Mouse (Mus musculus): ENCODE data around the gene Hs3st3a1. TPM values are rescaled to one million over a fixed set of nuclear protein-coding genes. Genes with fewer than 3 reads are reported as not detected.

Hs3st3a1 gene
- total RNA-seq (2021), result under 1 TPM; 0.44 to 0.55 TPM
- long read RNA-seq, experiment 1, partial matches to known transcripts, result 0 of 1 reads
- long read RNA-seq, experiment 1, other reads (novel, unspliced or antisense), result 0 of 1 reads
- long read RNA-seq, experiment 2, partial matches to known transcripts, result 0 of 2 reads
- long read RNA-seq, experiment 2, other reads (novel, unspliced or antisense), result 1 of 2 reads

DNA sequence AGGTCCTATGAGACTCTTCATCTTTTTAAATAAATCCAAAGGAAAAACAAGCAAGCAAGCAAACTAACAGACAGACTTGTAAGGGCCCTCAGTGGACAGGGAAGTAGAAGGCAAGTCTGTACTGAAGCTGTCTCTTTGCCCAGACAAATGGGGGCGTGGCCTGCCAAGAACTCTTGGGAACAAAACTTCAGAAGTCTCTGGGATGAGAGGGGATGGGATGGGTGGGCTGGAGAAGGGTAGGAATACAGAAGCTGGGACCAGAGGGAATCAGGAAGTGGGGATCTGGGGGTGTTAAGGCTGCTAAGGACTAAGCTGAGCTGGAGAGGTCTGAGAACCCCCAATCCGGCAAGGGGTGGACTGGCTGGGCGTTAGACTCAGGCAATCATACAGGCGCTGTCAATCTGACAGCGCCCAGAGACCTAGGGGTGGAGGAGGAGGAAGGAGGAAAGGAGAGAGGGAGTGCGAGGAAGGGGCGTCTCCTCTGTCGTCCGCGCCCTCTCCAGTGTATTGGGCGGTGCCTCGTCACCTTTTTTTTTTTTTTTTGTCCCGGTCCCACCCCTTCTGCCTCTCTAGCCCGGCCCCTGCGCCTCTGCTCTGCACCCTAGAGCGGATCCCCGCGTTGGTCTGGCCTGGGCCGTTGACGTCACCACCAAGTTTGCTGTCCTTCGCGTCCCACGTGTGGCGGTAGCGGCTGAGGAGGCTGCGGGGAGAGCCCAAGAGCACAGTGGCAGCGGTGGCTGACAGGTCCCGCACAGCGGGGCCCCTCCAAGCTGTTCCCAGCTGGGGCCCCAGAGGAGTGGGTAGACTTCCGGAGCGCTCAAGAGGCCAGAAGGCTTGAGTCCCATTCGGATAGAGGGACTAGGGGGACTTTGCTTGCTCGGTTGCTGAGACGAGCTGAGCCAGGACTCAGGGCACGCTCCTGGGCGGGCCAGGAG, at the start of gene Hs3st3a1:
Gene Hs3st3a1, plus strand, starts transcription at position 722 of the 935 bp plus-strand sequence.
- intact Hi-C loops (cut with DNase I), result loop anchor here (10.0 kb wide), 1 partner anchor 360 kb away; the partner anchor contains the start of gene Cox10
- peak in 1 of 2 experiments; percentile 19 for DNase-seq (ENCODE audit: low spot score in 2 of 2)

DNA sequence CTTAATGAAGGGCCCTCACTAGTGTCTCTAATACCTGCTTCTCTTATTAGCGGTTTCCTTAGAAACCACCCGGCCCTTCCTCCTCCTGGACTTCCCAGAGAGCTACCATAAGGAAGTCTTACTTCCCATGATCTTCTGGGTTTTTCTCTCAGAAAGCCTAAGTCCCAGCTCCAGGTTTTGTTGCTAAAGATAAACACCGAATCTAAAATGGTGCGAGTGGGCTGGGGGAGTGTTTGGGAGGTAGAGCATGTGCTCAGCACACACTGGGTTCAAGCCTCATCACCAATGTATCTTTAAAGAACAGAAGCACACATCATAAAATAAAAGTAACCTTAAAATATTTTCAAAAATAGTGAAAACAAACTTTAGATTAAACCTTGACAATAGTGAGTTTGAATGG, 48.8 kb upstream of the Hs3st3a1 start:
- intact Hi-C loops (cut with DNase I), result no loop called here

DNA sequence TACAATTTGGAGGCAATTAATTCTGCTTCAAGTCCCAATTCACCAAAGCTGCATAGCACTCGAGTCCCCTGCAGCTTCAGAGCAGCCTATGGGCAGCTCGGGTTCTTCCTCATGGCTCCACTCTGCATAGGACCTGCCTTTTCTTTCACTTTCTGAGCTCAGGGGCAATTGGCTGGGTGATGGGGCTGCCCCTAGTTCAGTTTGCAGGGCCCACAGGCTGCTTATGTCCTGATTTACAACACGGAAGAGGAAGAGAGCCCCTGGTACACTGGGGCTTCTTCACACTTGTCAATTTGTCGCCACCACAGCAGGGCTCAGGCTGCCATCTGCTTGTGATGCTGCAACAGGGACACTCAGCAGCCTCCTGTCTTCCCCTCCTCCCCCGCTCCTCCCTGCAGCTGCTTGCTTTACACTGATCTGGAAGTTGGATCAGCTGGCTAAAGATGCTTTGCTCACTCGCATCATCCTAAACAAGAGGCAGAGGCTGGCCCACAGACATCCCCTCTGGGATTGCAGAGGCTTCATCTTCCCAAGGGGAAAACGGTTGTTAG, 38.7 kb upstream of the Hs3st3a1 start:
- peak; percentile 74 to 90 for DNase-seq (ENCODE audit: low spot score in 2 of 2)
- intact Hi-C loops (cut with DNase I), result no loop called here

More for the DNA sequence above, 48.8 kb upstream of the Hs3st3a1 start:
- no peak for DNase-seq (ENCODE audit: low spot score in 2 of 2)

DNA sequence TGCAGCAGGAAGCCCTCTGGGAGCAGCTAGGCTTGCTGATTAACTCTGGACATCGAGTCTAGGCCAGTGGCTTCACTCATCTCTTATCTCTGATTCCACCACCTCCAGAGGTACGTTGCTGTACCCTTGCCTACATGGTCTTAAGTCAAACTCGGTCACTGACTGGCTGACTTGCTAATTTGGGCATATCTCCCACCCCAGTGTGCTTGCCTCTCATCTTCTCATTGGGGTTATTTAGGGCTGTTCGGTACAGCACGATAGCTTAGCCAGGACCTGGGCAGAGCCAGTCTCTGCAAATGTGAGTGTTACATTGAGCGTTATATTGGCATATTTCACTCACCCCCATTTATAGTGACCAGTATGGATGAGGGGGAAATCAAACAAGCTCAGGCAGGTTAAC, 38.2 kb upstream of the Hs3st3a1 start:
- intact Hi-C loops (cut with DNase I), result no loop called here
- no peak for DNase-seq (ENCODE audit: low spot score in 2 of 2)

DNA sequence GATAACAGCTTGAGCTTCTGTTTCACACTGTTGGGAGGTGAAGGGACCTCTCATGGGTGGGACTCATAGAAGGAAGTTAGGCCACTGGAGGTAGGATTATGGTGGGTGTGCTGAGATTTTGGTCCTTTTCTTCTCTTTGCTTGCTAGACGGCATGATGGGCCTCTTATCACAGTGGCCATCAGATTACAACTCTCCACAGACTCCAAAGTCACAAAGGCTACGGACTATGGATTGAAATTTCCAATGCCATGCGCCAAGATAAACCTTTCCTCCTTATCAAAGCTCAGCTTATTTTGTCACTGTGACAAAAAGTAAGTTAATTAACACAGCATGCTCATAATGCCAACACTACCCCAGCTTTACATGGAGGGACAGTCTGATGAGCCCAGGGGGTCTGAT, 37.5 kb upstream of the Hs3st3a1 start:
- intact Hi-C loops (cut with DNase I), result no loop called here
- DNase-seq (ENCODE audit: low spot score in 2 of 2), result no peak

DNA sequence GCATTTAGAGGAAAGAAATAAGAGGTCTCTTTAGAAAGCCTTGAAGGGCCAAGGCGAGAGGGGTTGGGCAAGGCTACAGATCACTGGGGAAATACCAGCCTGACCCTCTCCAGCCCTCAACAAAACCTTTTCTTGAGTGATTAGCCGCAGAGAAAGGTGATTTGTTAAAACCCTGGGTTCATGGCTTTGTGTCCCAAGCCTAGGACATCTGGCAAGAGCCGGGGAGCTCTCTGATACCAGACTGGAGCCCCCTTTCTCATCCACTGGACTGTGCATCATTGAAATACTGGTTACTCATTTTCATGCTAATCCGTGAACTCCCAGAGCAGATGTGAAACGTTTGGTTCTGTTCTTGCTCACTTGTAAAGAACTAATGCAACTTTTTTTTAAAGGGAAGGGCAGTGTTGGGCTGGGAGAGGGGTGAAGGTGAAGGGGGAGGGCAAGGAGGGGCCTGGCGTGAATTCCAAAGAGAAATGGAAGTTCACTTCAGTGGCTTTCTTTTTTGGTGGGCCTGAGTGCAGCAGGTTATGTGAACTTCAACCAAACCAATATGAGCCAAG, 34.5 kb upstream of the Hs3st3a1 start:
- no peak for DNase-seq (ENCODE audit: low spot score in 2 of 2)
- intact Hi-C loops (cut with DNase I), result no loop called here

DNA sequence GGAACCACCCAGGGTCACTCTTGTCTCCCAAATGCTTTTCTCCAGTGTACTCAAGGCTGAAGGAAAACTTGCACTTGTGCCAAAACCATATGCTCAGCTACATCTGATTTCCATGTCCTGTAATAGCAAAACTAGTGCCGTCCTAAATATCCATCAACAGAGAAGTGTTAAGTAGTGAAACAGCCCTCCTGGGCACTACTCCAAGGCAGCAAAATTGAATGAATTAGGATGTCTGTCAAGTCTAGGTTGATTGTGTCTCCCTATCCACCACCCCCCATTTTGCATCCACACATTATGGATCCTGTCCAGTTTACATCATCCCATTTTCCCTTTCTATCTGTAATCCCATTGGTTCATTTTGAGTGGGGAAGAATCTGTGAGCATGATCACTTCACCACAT, 16.2 kb upstream of the Hs3st3a1 start:
- no peak for DNase-seq (ENCODE audit: low spot score in 2 of 2)
- intact Hi-C loops (cut with DNase I), result no loop called here

DNA sequence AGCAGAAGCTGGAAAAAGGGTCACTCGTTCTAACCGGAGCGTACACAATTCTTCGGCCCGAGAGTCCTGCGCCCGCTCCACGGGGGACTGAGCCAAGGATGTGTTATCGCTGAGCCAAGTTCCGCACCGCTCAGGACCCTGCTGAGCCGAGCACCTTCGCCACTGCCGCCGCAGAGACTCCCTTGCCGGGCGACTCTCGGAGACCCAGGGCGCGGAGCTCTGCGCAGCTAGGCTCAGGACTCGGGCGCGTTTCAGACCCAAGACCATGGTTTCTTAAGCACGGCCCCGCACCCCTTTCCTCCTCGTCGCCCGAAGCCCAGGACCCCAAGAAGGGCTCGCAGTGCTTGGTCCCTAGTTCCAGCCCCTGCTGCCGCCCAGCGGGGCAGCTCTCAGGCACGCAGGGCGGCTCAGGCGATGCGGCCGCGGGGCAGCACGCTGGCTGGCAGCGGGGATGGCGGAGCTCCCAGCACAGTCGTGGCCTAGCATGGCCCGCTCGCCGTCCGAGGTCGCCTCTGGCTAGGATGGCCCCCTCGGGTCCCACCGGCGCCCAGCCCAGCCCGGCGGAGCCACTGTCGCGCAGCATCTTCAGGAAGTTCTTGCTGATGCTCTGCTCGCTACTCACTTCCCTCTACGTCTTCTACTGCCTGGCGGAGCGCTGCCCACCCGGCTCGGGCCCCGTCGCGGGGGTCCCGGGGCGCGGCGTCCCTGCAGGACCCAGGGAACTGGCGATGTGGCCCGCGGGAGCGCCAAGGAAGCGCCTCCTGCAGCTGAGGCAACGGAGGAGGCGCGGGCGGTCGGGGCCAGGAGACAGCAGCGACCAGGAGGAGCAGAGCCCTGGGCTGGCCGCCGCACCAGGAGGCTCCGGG, 647 bp downstream of the Hs3st3a1 start:
- DNase-seq (ENCODE audit: low spot score in 2 of 2), result peak in 1 of 2 experiments; percentile 11
- intact Hi-C loops (cut with DNase I), result loop anchor here (10.0 kb wide), 1 partner anchor 361 kb away; the partner anchor contains the start of gene Cox10

DNA sequence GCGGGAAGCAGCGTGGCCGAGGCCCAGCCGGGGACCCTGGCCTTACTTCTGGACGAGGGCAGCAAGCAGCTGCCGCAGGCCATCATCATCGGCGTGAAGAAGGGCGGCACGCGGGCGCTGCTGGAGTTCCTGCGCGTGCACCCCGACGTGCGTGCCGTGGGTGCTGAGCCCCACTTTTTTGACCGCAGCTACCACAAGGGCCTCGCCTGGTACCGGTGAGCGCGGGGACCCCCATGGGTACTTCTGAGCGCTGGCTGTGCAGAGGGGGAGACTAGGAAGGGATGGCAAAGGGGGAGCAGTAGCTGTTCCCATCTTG, 1.2 kb downstream of the Hs3st3a1 start, which contains the start of gene F930015N05Rik:
Gene F930015N05Rik, minus strand, starts transcription at position 242 of the 316 bp plus-strand sequence.
- DNase-seq (ENCODE audit: low spot score in 2 of 2), result no peak

DNA sequence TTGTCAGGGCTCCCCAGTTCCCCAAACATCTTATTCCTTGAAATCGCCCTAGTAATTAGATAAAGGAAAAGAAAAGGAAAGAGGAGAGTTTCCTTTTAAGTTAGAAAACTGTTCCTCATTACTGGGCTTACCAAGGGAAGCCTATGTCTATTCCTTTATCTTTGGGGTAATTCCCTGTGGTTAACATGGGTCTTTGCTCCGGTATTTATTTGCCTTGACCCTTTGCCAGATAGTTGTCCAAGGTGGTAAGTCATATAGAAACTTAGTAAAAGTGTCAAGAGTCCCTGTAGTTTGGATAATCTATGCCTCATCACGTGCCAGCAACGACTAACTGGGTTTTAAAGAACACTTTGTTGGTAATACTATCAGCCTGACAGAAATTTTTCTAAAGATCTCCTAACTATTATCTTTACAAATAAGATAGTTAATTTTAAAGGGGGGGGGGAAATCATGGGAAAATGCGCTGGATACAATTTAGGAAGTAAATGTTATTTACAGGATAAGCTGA, 1.7 kb downstream of the Hs3st3a1 start:
- intact Hi-C loops (cut with DNase I), result loop anchor here (10.0 kb wide), 1 partner anchor 362 kb away; the partner anchor contains the start of gene Cox10
- no peak for DNase-seq (ENCODE audit: low spot score in 2 of 2)

More for the DNA sequence above, 1.2 kb downstream of the Hs3st3a1 start, which contains the start of gene F930015N05Rik:
- intact Hi-C loops (cut with DNase I), result loop anchor here (10.0 kb wide), 1 partner anchor 362 kb away; the partner anchor contains the start of gene Cox10

DNA sequence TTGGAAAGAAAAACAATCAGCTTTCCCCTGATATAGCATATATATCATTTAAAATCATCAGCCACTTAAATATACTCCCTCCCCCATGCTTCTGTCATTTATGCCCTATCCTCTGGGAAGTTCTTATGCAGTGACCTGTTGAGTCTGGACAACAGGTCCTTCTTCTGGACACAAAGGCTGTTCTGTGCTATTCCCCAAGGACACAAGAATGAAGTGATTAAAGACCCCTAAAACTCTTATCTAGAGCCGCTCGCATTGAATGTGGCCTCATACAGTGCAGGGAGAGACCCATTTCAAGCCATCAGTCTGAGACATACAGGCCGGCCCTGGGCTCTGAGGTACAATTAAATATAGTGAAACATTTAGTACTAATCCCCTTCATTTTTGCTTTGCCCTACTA, 2.6 kb downstream of the Hs3st3a1 start:
- intact Hi-C loops (cut with DNase I), result loop anchor here (10.0 kb wide), 1 partner anchor 363 kb away; the partner anchor contains the start of gene Cox10
- DNase-seq (ENCODE audit: low spot score in 2 of 2), result no peak

DNA sequence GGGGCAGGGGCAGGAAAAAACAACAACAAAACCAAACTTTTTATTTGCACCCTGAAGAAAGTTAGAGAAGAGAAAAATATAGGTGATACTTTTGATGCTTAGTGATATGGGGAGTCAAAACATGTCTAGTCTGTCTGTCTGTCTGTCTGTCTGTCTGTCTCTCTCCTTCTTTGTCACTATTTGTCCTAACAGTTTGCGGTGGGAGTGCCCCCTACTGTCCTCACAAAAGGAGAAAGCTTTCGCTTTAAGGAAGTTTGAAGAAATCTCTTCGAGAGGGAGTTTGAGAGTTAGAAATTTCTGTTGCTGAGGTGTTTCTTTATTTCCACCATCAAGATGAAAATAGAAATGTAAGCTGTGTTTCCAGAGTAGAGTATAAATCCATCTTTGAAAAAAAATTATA, 3.8 kb downstream of the Hs3st3a1 start:
- peak in 1 of 2 experiments; percentile 6 for DNase-seq (ENCODE audit: low spot score in 2 of 2)
- intact Hi-C loops (cut with DNase I), result loop anchor here (10.0 kb wide), 1 partner anchor 364 kb away; the partner anchor contains the start of gene Cox10

DNA sequence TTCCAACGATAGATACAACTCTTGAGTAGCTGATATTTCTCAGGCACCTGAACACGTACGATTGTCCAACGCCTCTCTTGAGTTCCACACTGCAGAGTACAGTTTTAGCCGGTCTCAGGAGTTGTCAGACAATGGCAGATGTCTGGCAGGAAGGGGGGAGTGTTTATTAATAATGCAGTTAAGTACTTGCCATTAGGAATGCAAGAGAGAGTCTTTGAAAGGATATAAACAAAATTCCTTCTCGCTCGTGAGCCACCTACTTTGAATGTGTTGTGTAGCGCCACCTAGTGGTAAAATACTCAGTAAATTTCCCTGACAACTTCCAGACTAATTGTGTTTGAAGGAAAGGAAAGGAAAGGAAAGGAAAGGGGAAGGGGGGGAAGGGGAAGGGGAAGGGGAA, 7.0 kb downstream of the Hs3st3a1 start:
- DNase-seq (ENCODE audit: low spot score in 2 of 2), result peak; percentile 69 to 77
- intact Hi-C loops (cut with DNase I), result loop anchor here (2.0 to 5.0 kb wide), 2 partner anchors 521 to 1040 kb away; no protein-coding TSS in a partner anchor

DNA sequence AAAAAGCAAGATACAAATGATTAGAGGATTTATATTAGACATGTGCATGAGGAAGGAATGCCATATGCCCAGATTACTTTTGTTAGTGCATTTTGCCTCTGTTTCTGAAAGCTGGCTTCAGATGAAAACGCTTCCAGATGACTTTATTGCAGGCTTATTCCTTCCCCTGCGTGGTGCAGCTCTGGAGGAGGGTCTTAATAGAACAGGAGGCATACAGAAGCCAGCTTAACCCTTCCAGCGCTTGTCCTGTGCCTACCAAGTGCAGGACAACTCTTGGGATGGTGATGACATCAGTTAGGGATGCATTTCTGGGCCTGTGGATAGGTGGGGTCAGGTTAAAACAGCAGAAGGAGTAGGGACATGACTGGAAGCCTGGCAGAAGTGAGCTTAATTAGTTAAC, 7.6 kb downstream of the Hs3st3a1 start:
- intact Hi-C loops (cut with DNase I), result loop anchor here (2.0 to 5.0 kb wide), 2 partner anchors 522 to 1040 kb away; no protein-coding TSS in a partner anchor
- no peak for DNase-seq (ENCODE audit: low spot score in 2 of 2)

DNA sequence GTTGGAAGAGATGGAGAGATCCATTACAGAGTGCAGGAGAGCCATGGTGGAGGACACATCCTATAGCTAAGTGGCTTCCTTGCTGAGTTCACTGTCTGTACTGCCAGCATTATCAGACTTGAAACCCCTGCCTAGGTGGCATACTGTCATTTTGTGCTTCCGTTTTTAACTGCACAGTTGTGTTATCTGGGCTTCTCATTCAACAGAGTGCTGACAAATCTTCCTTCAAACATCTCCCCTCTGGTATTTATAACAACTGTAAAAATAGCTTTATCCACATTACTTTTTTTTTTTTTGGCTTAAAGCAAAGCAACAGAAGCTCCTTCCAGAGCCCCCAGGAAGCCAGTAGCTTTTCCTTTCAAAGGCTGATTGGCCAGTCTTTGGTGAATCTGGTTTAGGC, 10.1 kb downstream of the Hs3st3a1 start:
- intact Hi-C loops (cut with DNase I), result loop anchor here (5.0 kb wide), 1 partner anchor 272 kb away; no protein-coding TSS in a partner anchor

DNA sequence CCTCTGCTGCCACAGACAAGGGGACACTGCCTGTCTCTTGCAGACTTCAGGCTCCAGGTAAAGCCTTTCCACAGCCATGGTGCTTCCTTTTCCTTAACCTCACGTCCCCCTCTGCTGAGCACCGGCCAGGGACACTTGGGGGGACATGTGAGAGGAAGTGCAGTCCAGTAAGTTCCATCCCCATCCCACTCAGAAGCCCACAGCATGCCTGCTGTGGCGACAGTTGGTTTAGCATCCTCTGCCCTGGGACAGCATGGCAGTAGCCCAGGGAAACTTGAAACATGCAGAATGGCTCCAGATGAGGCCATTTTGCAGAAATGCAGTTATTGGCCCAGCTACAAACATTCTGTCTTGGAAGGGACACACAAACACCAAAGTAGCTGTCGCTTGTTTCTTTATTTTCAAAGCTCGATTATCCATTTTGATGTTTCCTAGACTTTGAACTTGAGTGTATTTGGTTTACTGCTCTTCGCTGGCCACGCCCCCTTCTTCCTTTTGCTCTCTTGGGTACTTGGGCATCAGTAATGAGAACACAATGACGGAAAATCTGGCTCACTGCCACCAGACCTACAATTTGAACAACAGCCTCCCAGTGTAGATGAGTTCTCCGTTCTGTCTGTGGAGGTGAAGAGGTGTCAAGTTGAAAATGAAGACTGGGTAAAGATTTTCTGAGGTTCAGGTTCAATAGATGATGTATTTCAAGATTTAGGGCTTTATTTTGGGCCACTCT, 13.6 kb downstream of the Hs3st3a1 start:
- DNase-seq (ENCODE audit: low spot score in 2 of 2), result no peak
- intact Hi-C loops (cut with DNase I), result loop anchor here (5.0 kb wide), 1 partner anchor 269 kb away; no protein-coding TSS in a partner anchor

More for the DNA sequence above, 10.1 kb downstream of the Hs3st3a1 start:
- DNase-seq (ENCODE audit: low spot score in 2 of 2), result no peak

DNA sequence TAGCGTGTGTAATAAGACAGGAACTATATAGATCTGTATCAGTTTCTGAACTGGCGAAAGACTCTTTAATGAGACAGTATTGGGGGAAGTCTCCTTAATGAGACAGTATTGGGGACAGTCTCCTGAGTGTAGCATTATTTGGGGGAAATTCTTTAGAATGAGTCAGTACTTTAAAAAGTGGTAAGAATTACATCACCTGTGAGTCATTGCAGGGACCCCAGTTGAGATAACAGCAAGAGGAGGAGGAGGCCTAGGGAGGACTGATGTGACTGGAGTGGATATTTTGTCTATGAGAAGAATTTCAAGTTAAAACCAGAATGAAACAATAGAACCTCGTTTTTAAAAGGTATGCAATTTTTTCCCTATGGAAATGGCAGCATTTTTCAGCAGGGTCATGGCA, 26.6 kb downstream of the Hs3st3a1 start:
- intact Hi-C loops (cut with DNase I), result no loop called here
- no peak for DNase-seq (ENCODE audit: low spot score in 2 of 2)

DNA sequence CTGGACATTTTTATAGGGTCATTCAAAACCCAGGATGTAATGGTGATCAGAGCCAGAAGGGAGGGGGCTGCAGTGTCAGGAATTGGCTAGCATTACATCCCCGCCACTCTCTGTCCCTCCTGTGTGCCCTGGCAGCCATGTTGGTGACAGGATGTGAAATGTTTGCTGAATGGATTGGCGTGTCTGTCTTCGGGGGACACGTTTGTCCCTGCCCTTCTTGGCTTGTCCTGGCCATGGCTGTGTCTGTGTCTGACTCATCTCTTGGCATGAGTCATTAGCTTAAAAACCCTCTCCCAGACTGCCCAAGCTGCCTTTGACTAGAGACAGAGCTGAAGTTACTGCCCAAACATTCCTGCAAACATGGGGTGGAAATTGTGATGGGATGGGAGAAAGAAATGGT, 33.6 kb downstream of the Hs3st3a1 start:
- DNase-seq (ENCODE audit: low spot score in 2 of 2), result no peak
- intact Hi-C loops (cut with DNase I), result no loop called here

Measured in left cerebral cortex, postnatal 14 days (tissue).